Mouse (Mus musculus) lung, embryonic 14.5 days (tissue): ENCODE data around the gene Soga1. TPM values are rescaled to one million over a fixed set of nuclear protein-coding genes. Genes with fewer than 3 reads are reported as not detected.

Experiments used
- ATAC-seq: fragments of 200-750 bp; cut with Nextera tagmentation; 2 replicates; pipeline ENCODE4 v1.8.0; 2017; ENCODE audit warnings: mild to moderate bottlenecking, moderate TSS enrichment, moderate library complexity; ENCODE audit not compliant: insufficient read depth
- DNase-seq: peaks from one replicate; pipeline ENCODE4 v3.0.0-alpha.2; 2015
- H3K27ac ChIP-seq: fragments of 300-500 bp; sonication (generic); 2 replicates; pipeline ENCODE4 v1.5.1; 2014; ENCODE audit warnings: low read depth, mild to moderate bottlenecking, moderate library complexity
- H3K27me3 ChIP-seq: fragments of 300-500 bp; sonication (generic); 2 replicates; pipeline ENCODE4 v1.6.1; 2014; ENCODE audit warnings: low read length, control low read depth; ENCODE audit not compliant: insufficient read depth
- H3K36me3 ChIP-seq: fragments of 300-500 bp; sonication (generic); 2 replicates; pipeline ENCODE4 v1.6.1; 2014; ENCODE audit warnings: control low read depth; ENCODE audit not compliant: insufficient read depth
- H3K4me1 ChIP-seq: fragments of 300-500 bp; sonication (generic); 2 replicates; pipeline ENCODE4 v1.6.1; 2014; ENCODE audit warnings: antibody characterized with exemption, control low read depth; ENCODE audit not compliant: insufficient read depth
- H3K4me2 ChIP-seq: fragments of 300-500 bp; sonication (generic); 2 replicates; pipeline ENCODE4 v1.6.1; 2014; ENCODE audit warnings: mild to moderate bottlenecking
- H3K4me3 ChIP-seq: fragments of 300-500 bp; sonication (generic); 2 replicates; pipeline ENCODE4 v1.5.1; 2014; ENCODE audit warnings: low read depth, low read length
- H3K9ac ChIP-seq: fragments of 300-500 bp; sonication (generic); 2 replicates; pipeline ENCODE4 v1.6.1; 2014
- H3K9me3 ChIP-seq: fragments of 300-500 bp; sonication (generic); 2 replicates; pipeline ENCODE4 v1.6.1; 2016; ENCODE audit warnings: low read depth, low read length, control low read depth
- CTCF ChIP-seq: IDR thresholded peaks from 2 replicates; pipeline ENCODE4 v1.5.1; 2016; ENCODE audit warnings: antibody characterized with exemption, low read depth
- WGBS: fragments of 180-500 bp; shearing (Covaris S2); extraction: QIAGEN DNeasy Blood & Tissue Kit; methylation state at CpG from one replicate; pipeline ENCODE4 v1.1.7; 2014; 5-methylcytosine and 5-hydroxymethylcytosine counted together
- polyA plus RNA-seq: library from polyadenylated mRNA; unstranded; fragments of >200 nt; fragmentation: Nextera tagmentation; extraction: Ambion mirVana; gene quantifications from 2 replicates; pipeline ENCODE4 v1.2.1, GENCODE M21; 2014

The Soga1 gene
- polyA plus RNA-seq, 1 experiment from 2014 or later: 8.9 TPM

- DNase-seq: peak; percentile 91
- Histone ChIP-seq H3K27ac (no peak overlapping the region; the same call in 1 of the 2 replicates), H3K4me1 (0 out of 2 replicates have a peak, but pooled peaks cover 2% of the 10 kb centered on the region), H3K27me3 (no peaks in the 10 kb centered on the region), H3K9ac (no peak overlapping the region), H3K36me3 (peaks cover 84% of the 10 kb centered on the region), H3K9me3 (no peaks in the 10 kb centered on the region), H3K4me2 (no peak overlapping the region), H3K4me3 (no peak overlapping the region)
- peak; percentile 93 for ATAC-seq
- 66% methylated on average over 50 of the region's 50 CpGs for WGBS
- peak; percentile 54 for TF ChIP-seq CTCF
Measured at GRCm38 (mm10) chr2:157039900-157040648, 39.0 kb downstream of the Soga1 start.

GRCm38 (mm10) chr2:157037303-157037702, 41.8 kb downstream of the Soga1 start:
- H3K9me3 ChIP-seq: no peaks in the 10 kb centered on the region
- H3K27ac ChIP-seq: no peak overlapping the region
- H3K4me1 ChIP-seq: 0 out of 2 replicates have a peak, but pooled peaks cover 2% of the 10 kb centered on the region
- H3K9ac ChIP-seq: no peak overlapping the region
- H3K27me3 ChIP-seq: no peaks in the 10 kb centered on the region
- ATAC-seq: no peak
- 84% methylated on average over 9 of the region's 9 CpGs for WGBS
- no peak overlapping the region for H3K4me3 ChIP-seq
- peaks cover 89% of the 10 kb centered on the region for H3K36me3 ChIP-seq
- DNase-seq: no peak
- TF ChIP-seq CTCF: no peak
- H3K4me2 ChIP-seq: no peak overlapping the region

- peaks cover 89% of the 10 kb centered on the region for H3K36me3 ChIP-seq
- WGBS: 87% methylated on average over 8 of the region's 8 CpGs
Measured at GRCm38 (mm10) chr2:157036400-157036799, 42.7 kb downstream of the Soga1 start.

GRCm38 (mm10) chr2:157035371-157035770, 43.7 kb downstream of the Soga1 start:
- Histone ChIP-seq H3K4me2 (no peak overlapping the region), H3K9me3 (no peaks in the 10 kb centered on the region), H3K4me3 (no peak overlapping the region), H3K36me3 (peaks cover 90% of the 10 kb centered on the region), H3K27me3 (no peaks in the 10 kb centered on the region), H3K9ac (no peak overlapping the region), H3K4me1 (0 out of 2 replicates have a peak, but pooled peaks cover 2% of the 10 kb centered on the region), H3K27ac (no peak overlapping the region)
- TF ChIP-seq CTCF: no peak
- DNase-seq (no peak), ATAC-seq (no peak)
- 88% methylated on average over 7 of the region's 7 CpGs for WGBS

More at GRCm38 (mm10) chr2:157036400-157036799, 42.7 kb downstream of the Soga1 start:
- Histone ChIP-seq H3K4me2 (no peak overlapping the region), H3K27me3 (no peaks in the 10 kb centered on the region), H3K9ac (no peak overlapping the region), H3K4me1 (0 out of 2 replicates have a peak, but pooled peaks cover 2% of the 10 kb centered on the region), H3K27ac (no peak overlapping the region), H3K4me3 (no peak overlapping the region), H3K9me3 (no peaks in the 10 kb centered on the region)
- ATAC-seq (no peak), DNase-seq (no peak)
- TF ChIP-seq CTCF: no peak

- Histone ChIP-seq H3K36me3 (peaks cover 91% of the 10 kb centered on the region), H3K27ac (no peak overlapping the region), H3K9ac (no peak overlapping the region), H3K4me2 (no peak overlapping the region), H3K9me3 (peaks cover 4% of the 10 kb centered on the region; the same call in 1 of the 2 replicates), H3K27me3 (no peaks in the 10 kb centered on the region), H3K4me3 (no peak overlapping the region), H3K4me1 (no peaks in the 10 kb centered on the region)
- TF ChIP-seq CTCF: peak; percentile 92
- 47% methylated on average over 9 of the region's 9 CpGs for WGBS
- ATAC-seq (peak; percentile 51; the same call in 1 of the 2 replicates), DNase-seq (peak; percentile 92)
Measured at GRCm38 (mm10) chr2:157030804-157031203, 48.2 kb downstream of the Soga1 start.

- DNase-seq (no peak), ATAC-seq (no peak)
- no peak for TF ChIP-seq CTCF
- WGBS: 83% methylated on average over 4 of the region's 4 CpGs
- H3K4me1 ChIP-seq: no peaks in the 10 kb centered on the region
- H3K36me3 ChIP-seq: peaks cover 96% of the 10 kb centered on the region
- H3K4me3 ChIP-seq: no peak overlapping the region
- peaks cover 12% of the 10 kb centered on the region; the same call in 1 of the 2 replicates for H3K9me3 ChIP-seq
- no peak overlapping the region for H3K9ac ChIP-seq
- H3K27ac ChIP-seq: no peak overlapping the region
- H3K27me3 ChIP-seq: no peaks in the 10 kb centered on the region
- H3K4me2 ChIP-seq: no peak overlapping the region
Measured at GRCm38 (mm10) chr2:157028261-157028660, 50.8 kb downstream of the Soga1 start.
